Mouse (Mus musculus) midbrain, embryonic 16.5 days (tissue): ENCODE measurements around the gene Eif2s2. TPM values are rescaled to one million over a fixed set of nuclear protein-coding genes. Genes with fewer than 3 reads are reported as not detected.

Experiments
- ATAC-seq: fragments of 200-750 bp; cut with Nextera tagmentation; 2 replicates; pipeline ENCODE4 v1.8.0; 2017; ENCODE audit warnings: moderate TSS enrichment
- H3K27ac ChIP-seq: fragments of 300-500 bp; sonication (generic); 2 replicates; pipeline ENCODE4 v1.5.1; 2014; ENCODE audit warnings: mild to moderate bottlenecking, low read length, mixed read lengths
- H3K27me3 ChIP-seq: fragments of 300-500 bp; sonication (generic); 2 replicates; pipeline ENCODE4 v1.6.1; 2014; ENCODE audit warnings: low read depth, low read length, mixed read lengths; ENCODE audit not compliant: control insufficient read depth, insufficient read depth
- H3K36me3 ChIP-seq: fragments of 300-500 bp; sonication (generic); 2 replicates; pipeline ENCODE4 v1.6.1; 2014; ENCODE audit warnings: mild to moderate bottlenecking, low read length, moderate library complexity, mixed read lengths; ENCODE audit not compliant: control insufficient read depth, insufficient read depth
- H3K4me1 ChIP-seq: fragments of 300-500 bp; sonication (generic); 2 replicates; pipeline ENCODE4 v1.6.1; 2014; ENCODE audit warnings: mild to moderate bottlenecking, low read length, mixed read lengths; ENCODE audit not compliant: control insufficient read depth, insufficient read depth
- H3K4me2 ChIP-seq: fragments of 300-500 bp; sonication (generic); 2 replicates; pipeline ENCODE4 v1.6.1; 2014; ENCODE audit warnings: mild to moderate bottlenecking, low read length, mixed read lengths
- H3K4me3 ChIP-seq: fragments of 300-500 bp; sonication (generic); 2 replicates; pipeline ENCODE4 v1.5.1; 2014; ENCODE audit warnings: low read depth, mild to moderate bottlenecking, low read length, moderate library complexity, mixed read lengths
- H3K9ac ChIP-seq: fragments of 300-500 bp; sonication (generic); 2 replicates; pipeline ENCODE4 v1.6.1; 2014; ENCODE audit warnings: low read depth, low read length, mixed read lengths
- H3K9me3 ChIP-seq: fragments of 300-500 bp; sonication (generic); replicated peaks from 2 replicates; pipeline ENCODE4 v1.6.1; 2014; ENCODE audit warnings: mild to moderate bottlenecking, low read length, mixed read lengths; ENCODE audit not compliant: control insufficient read depth, poor library complexity, severe bottlenecking
- WGBS: fragments of 180-500 bp; shearing (Covaris S2); extraction: QIAGEN DNeasy Blood & Tissue Kit; methylation state at CpG from one replicate; pipeline ENCODE4 v1.1.7; 2014; 5-methylcytosine and 5-hydroxymethylcytosine counted together
- polyA plus RNA-seq: library from polyadenylated mRNA; unstranded; fragments of >200 nt; fragmentation: Nextera tagmentation; extraction: Ambion mirVana; gene quantifications from 2 replicates; pipeline ENCODE4 v1.2.1, GENCODE M21; 2015

Gene Eif2s2
- polyA plus RNA-seq = 69.3 and 72.3 TPM in 2 replicates

DNA sequence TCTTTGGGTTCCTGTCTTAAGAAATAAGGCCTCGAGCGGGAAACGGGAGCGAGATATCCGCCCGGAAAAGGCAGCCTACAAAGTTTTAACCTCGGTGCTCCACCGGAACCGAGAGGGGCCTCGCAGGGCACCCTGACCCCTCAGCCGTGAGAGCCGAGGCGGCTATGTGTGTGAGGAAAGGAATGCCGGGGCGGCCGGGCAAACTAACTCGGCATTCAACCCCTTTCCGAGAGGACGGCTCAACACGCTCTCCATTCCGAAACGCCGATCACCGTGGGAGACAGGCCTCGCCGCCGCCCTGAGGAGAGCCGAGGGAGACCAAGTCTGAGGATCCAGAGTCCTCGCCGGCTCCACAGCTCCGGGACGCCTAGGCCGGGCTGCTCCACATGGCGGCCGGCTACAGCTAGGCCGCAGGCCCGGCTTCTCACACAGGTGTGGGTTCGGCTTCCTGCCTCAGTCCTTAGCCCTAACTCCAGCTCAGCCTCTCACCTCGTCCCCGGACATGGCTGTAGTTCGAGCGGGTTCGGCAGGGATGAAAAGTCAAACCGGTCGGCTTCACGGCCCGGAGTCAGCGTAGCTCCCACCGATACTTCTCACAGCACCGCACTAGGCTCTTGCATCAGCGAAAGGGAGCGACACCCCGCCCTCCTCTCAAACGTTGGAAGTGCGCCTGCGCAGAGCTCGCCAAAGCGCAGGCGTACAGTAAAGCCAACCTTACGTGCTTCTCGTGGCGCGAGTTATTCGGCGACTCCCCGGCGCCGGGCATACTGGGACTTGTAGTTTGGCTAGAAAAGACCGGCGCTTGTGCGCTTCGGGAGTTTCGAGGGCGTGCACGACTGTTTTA lies at the start of gene Eif2s2:
Eif2s2 (minus strand) TSS at position 735 of the 844 bp plus-strand sequence.
- peak within 1 kb of the TSS; percentile 91 for H3K4me2 ChIP-seq
- WGBS = under 1% methylated on average over 72 of the region's 75 CpGs

DNA sequence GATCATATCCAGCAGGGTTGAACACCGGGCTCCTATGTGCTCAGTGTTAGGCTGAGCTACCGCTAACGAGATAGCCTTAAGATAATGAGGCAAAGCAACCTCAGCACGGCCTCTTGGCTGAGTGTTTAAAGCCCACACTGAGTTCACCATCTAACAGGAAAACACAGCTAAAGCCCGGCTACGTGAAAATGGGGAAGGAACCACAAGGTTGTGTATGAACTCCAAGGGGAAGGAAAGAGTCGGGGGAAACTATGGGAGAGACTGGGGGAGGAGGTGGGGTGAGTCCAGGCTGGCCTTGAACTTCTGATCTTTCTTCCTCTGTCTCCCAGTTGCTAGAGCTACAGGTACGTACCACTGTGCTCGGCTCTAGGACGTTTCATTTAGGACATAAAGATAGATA lies 49.2 kb upstream of the Eif2s2 start:
- Histone ChIP-seq H3K36me3 (no peaks in the 10 kb centered on the region), H3K9ac (no peak overlapping the region), H3K4me2 (no peak overlapping the region), H3K27me3 (no peaks in the 10 kb centered on the region), H3K4me1 (no peaks in the 10 kb centered on the region), H3K4me3 (no peak overlapping the region), H3K27ac (no peak overlapping the region), H3K9me3 (no peaks in the 10 kb centered on the region)
- ATAC-seq = no peak
- WGBS = 73% methylated on average over 10 of the region's 10 CpGs

More for the DNA sequence above, at the start of gene Eif2s2:
- no peaks in the 10 kb centered on the region for H3K27me3 ChIP-seq
- no peaks in the 10 kb centered on the region for H3K9me3 ChIP-seq
- H3K27ac ChIP-seq = peak within 1 kb of the TSS; percentile 71
- peaks cover 18% of the 10 kb centered on the region for H3K4me1 ChIP-seq
- peak within 1 kb of the TSS; percentile 72 for H3K4me3 ChIP-seq
- peak; percentile 97 for ATAC-seq
- H3K36me3 ChIP-seq = no peaks in the 10 kb centered on the region
- H3K9ac ChIP-seq = peak within 1 kb of the TSS; percentile 84

DNA sequence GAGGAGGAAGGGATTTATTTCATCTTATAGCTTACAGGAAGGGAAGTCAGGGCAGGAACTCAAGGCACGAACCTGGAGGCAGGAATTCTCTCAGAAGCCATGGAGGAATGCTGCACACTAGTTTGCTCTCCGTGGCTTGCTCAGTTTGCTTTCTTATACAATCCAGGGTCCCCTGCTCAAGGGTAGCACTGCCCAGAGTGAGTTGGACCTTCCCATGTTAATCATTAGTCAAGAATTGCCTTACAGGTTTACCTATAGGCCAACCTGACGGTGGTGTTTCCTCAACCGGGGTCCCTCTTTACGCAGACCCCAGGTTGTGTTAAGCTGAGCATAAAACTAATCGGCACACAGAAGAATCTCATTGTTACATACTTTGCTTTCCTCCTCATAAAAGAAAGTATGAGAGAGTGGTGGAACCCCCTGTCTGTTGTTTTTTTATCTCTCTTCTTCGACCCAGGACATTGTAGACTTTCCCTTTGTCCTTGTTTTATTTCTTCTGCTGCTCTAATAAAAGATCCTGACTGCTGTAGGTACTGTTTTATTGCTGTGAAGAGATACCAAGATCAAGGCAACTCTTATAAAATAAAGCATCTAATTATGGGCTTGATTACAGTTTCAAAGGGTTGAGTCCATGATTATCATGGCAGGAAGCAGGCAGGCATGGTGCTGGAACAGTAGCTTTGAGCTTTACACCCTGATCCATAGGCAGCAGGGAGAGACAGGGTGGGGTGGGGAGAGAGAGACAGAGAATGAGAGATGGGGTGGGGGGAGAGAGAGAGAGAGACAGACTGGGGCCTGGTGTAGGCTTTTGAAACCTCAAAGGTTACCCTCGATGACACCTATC lies 45.0 kb upstream of the Eif2s2 start:
- no peak overlapping the region for H3K4me2 ChIP-seq
- ATAC-seq = no peak
- no peak overlapping the region for H3K4me3 ChIP-seq
- H3K9me3 ChIP-seq = no peaks in the 10 kb centered on the region
- 86% methylated on average over 8 of the region's 8 CpGs for WGBS
- H3K36me3 ChIP-seq = no peaks in the 10 kb centered on the region
- H3K4me1 ChIP-seq = no peaks in the 10 kb centered on the region
- no peak overlapping the region for H3K27ac ChIP-seq
- H3K9ac ChIP-seq = no peak overlapping the region
- H3K27me3 ChIP-seq = no peaks in the 10 kb centered on the region

DNA sequence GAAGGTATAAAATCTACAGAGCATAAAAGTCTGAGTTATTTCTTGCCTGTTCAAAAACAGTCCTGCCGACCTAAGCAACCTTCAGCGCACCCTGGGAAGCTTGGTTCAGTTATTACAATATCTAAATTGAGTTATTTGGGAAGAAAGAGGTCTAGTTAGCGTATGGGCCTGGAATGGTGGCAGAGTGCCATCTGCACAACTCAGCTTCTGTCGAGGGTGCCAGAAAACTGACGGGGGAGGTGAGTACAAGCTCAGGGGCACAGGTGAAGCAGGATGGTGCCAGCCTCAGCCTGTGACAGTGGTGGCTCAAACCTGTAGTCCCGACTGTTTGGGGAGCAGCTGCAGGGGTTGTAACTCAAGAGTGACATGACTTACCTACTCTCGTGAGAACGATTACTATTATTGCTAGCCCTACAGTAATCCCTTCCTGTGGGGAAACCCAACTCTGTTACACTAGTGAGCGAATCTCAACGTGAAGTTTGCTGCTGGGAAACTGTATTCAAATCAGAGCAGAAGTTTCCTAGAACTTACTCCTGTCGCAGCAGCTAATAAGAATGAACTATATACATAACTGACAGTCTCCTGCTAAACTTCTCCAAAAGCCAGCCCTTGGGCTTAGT lies 43.9 kb upstream of the Eif2s2 start:
- H3K4me3 ChIP-seq = no peak overlapping the region
- no peak overlapping the region for H3K4me2 ChIP-seq
- no peaks in the 10 kb centered on the region for H3K9me3 ChIP-seq
- H3K36me3 ChIP-seq = no peaks in the 10 kb centered on the region
- no peak for ATAC-seq
- H3K27ac ChIP-seq = no peak overlapping the region
- H3K4me1 ChIP-seq = no peaks in the 10 kb centered on the region
- no peak overlapping the region for H3K9ac ChIP-seq
- 80% methylated on average over 11 of the region's 11 CpGs for WGBS
- H3K27me3 ChIP-seq = no peaks in the 10 kb centered on the region

DNA sequence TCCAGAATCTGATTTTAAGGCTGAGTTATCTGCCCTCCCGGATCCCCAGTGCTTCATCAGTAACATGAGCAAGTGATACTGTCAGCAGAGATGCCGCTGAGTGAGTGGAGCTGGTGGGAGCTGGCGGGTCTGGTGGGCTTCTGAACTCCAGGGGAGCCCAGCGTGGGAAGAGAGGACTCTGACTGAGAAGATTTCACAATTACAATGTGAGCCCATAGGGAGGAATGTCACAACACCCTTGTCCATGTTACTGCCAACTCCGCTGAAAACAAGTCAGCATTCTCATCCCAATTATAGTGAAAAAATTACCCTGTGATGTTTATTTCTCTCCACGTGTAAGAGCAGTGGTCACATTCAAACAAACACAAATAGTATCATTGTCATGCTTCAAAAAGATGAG lies 43.4 kb upstream of the Eif2s2 start:
- Histone ChIP-seq H3K36me3 (no peaks in the 10 kb centered on the region), H3K27ac (no peak overlapping the region), H3K4me1 (no peaks in the 10 kb centered on the region), H3K9ac (no peak overlapping the region), H3K9me3 (no peaks in the 10 kb centered on the region), H3K4me2 (no peak overlapping the region), H3K27me3 (no peaks in the 10 kb centered on the region), H3K4me3 (no peak overlapping the region)
- no peak for ATAC-seq
- 74% methylated on average over 6 of the region's 6 CpGs for WGBS

DNA sequence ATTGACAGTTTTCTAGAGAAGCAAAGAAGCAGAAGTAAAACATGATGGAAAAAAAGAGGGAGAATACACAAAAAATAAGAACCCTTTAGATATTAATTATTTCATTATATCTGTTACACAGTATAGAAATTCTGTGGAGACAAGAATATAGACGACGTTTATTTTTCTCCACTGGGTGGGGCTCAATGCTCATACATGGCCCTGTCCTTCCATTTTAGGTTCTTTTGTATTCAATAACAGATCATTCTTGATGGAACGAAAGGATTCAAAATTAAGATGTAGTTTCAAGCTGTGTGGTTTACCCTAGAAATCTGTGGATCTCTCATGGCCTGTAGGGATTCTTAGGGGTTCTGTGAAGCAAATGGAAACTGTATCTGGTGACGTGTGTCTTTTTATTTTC lies 41.1 kb upstream of the Eif2s2 start:
- Histone ChIP-seq H3K4me3 (no peak overlapping the region), H3K36me3 (no peaks in the 10 kb centered on the region), H3K27ac (no peak overlapping the region), H3K4me1 (no peaks in the 10 kb centered on the region), H3K9ac (no peak overlapping the region), H3K4me2 (no peak overlapping the region), H3K27me3 (no peaks in the 10 kb centered on the region), H3K9me3 (no peaks in the 10 kb centered on the region)
- WGBS = 57% methylated on average over 4 of the region's 4 CpGs
- no peak for ATAC-seq

DNA sequence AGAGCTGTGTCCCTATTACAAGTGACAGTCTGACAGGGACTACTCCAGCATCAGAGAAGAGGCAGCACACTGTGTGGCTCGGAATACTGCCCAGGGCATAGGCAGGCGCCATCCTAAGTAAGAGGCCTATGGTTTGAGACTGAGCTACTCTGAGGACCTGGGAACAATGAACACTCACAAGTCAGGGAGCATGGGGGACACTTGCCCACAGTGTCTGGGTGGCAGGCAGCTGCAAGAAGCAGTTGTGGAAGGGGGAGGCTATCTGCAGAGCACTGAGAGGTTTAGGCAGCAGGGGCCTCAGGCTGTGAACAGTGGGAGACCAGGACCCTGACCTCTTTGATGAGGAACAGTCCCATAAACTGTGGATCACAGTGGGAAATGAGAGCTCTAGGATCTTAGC lies 35.6 kb upstream of the Eif2s2 start:
- no peaks in the 10 kb centered on the region for H3K36me3 ChIP-seq
- H3K9me3 ChIP-seq = no peaks in the 10 kb centered on the region
- H3K27ac ChIP-seq = no peak overlapping the region
- 35% methylated on average over 2 of the region's 2 CpGs for WGBS
- no peak overlapping the region for H3K9ac ChIP-seq
- H3K4me1 ChIP-seq = no peaks in the 10 kb centered on the region
- no peak overlapping the region for H3K4me3 ChIP-seq
- H3K4me2 ChIP-seq = no peak overlapping the region
- H3K27me3 ChIP-seq = no peaks in the 10 kb centered on the region
- no peak for ATAC-seq

DNA sequence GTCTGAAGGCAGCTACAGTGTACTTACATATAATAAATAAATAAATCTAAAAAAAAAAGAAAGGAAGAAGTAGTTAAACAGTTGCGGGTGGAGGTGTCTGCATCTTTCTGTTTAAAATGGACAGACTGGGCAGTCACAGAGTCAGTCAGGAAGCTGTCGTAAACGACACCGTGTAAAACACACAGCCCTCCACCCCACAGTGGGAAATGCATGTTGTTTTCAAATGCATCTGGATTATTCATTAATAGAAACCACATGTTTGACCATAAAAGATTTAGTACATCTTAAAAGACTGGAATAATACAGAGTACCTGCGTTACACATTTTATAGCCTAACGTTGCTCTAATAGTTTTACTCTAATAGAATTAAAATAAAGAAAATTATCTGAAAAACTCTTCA lies 34.1 kb upstream of the Eif2s2 start:
- H3K4me2 ChIP-seq = no peak overlapping the region
- 95% methylated on average over 6 of the region's 6 CpGs for WGBS
- H3K36me3 ChIP-seq = no peaks in the 10 kb centered on the region
- H3K9me3 ChIP-seq = no peaks in the 10 kb centered on the region
- H3K4me3 ChIP-seq = no peak overlapping the region
- H3K4me1 ChIP-seq = no peaks in the 10 kb centered on the region
- no peak overlapping the region for H3K9ac ChIP-seq
- no peak for ATAC-seq
- H3K27me3 ChIP-seq = no peaks in the 10 kb centered on the region
- H3K27ac ChIP-seq = no peak overlapping the region
